Mouse (Mus musculus): Measurements from ENCODE around the gene Hmga2.

The Hmga2 gene

DNA sequence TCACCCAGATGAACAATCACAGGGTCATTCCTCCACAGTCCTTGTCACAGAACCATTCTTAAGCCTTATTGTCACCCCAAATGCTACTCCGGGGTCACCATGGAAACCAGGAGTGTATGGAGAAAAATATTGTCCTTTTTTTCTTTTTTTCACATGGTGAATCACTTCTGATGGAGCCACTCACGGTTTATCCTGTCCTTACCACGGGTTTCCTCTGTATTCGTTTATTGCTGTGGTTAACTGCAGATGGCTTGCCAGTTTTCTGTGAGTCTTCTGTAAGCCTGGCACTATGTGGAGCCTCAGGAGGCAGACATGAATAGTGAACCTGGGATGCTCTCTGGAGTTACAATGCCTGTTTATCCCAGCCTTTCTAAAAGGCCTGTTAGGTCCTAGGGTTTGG, 53.4 kb downstream of the Hmga2 start:
- DNase-seq: no peak

DNA sequence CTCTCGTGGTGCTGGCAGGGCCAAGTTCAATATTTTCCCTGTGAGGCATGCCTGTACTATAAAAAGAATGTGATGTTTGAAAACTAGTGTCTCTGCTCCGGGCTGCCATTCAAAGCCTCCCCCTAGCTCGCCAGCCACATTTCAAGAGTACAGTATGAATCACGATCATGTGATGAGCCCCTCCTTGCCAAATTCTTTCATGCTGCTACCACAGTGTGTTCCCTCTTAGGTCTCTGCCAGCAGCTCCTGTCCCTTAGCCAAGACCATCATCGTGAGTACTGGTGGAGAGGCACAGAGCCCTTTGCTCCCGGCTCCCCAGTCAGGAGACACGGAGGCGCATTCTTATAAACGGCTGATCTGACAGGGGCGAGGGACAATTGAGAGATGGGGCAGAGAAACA, 54.2 kb downstream of the Hmga2 start:
- no peak for DNase-seq

DNA sequence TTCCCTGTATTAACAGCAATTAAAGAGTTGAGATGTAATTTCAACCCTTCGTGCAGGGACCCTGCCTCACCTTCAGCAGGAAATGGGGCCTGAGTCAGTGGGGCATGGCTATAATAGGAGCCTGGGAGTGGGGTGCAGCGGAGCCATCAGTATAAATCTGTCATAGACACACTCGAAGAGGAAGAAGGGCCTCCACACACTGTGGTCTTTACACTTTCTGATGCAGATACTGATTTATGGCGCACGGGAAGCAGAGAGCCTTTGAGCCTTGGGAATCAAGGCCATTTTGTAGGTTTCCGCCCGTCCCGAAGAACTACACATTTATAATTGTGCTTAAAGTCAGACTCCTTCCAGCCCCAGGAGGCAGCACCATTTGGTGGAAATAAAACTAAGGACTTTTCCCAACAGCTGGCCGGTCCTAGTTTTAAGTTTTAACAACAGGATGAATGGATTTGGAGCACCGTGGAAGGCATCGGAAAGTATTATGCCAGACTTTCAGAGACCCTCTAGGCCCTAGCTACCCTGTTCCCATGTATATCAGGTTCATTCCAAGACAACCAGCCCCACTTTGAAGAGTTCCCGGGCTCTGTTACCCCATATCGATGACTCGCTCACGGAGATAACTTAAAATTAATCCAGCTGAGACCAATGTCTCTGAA, 55.2 kb downstream of the Hmga2 start:
- DNase-seq: no peak

GRCm38 (mm10) chr10:120418738-120419523, 57.3 kb downstream of the Hmga2 start:
- DNase-seq: no peak

DNA sequence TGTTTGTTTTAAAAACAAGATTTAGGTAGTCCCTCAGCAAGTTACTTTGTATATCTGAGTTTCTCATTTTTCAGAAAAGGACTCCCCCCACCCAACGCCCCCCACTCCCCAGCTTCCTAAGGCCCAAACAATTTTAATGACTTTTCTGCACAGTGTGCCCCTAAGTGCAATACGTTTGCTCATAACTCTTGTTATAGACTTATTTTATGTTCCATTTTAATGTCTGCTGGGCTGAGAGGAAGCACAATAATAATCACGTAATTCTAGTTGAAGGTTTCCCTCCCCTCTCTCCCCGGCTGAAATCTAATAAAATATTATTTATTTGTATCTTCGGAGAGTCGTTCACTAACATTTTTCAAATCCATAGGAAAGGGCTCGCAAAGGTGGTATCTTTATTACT, 58.1 kb downstream of the Hmga2 start:
- DNase-seq: no peak

GRCm38 (mm10) chr10:120417488-120418118, 58.7 kb downstream of the Hmga2 start:
- no peak for DNase-seq

DNA sequence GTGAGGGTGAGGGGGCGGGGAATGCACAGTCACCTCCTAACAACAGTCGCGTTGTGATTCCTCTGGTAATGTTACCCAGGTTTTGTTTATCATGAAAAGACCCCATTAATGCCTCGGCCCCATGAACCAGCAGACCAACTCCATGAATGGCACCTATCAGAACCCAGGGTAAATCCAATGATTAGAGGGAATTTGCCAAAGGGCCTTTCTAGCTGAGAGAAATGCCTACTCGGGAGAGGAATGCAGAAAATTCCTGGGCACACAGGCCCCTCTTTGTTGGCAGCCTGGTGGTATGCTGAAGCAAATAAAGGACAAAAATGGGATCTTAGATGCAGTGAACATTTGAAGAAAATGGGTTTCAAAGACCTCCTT, 59.2 kb downstream of the Hmga2 start:
- no peak for DNase-seq

GRCm38 (mm10) chr10:120416628-120417027, 59.6 kb downstream of the Hmga2 start:
- DNase-seq: no peak

- DNase-seq: no peak
Measured at GRCm38 (mm10) chr10:120412215-120412614, 64.1 kb downstream of the Hmga2 start.

DNA sequence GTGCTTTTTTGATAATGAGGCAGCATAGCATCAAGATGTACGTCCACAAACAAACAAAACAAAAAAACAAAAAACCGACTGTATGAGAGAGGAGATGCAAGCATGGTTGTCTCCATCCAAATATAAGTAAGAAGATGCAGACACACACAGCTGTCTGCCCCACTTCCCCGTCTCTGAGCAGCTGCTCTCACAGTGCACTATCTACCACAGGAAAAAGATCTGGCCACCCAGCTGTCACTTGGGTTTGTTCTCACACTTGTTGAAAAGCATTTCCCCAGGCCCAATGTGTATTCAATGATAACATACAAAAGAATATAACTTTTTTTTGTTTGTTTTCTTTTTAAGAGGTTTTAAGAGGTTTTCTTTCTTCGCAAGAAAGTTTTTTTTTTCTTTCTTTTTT, 65.3 kb downstream of the Hmga2 start:
- DNase-seq: peak; percentile 33

- DNase-seq: no peak
Measured at GRCm38 (mm10) chr10:120409131-120409530, 67.1 kb downstream of the Hmga2 start.

- no peak for DNase-seq
Measured at GRCm38 (mm10) chr10:120407230-120407629, 69.0 kb downstream of the Hmga2 start.

- DNase-seq: no peak
Measured at GRCm38 (mm10) chr10:120406038-120406437, 70.2 kb downstream of the Hmga2 start.

DNA sequence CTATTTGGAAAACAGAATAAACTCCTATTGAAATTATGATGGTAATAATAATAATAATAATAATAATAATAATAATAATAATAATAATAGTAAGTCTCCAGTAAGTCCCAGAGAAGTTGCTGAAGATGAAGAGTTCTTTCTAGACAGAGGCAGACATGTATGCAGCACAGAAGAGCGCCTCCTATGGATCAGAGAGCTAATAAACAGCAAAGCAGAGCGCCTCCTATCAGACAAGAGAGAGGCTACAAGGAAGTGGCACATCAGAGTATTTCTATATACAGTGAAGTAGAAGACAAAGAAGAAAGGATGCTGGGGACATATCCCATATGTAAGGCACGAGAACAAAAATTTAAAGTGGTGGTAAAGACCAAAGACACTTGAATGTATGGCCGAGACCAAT, 70.9 kb downstream of the Hmga2 start:
- DNase-seq: no peak

GRCm38 (mm10) chr10:120402966-120403365, 73.3 kb downstream of the Hmga2 start:
- no peak for DNase-seq

GRCm38 (mm10) chr10:120401787-120402186, 74.5 kb downstream of the Hmga2 start:
- DNase-seq: no peak

DNA sequence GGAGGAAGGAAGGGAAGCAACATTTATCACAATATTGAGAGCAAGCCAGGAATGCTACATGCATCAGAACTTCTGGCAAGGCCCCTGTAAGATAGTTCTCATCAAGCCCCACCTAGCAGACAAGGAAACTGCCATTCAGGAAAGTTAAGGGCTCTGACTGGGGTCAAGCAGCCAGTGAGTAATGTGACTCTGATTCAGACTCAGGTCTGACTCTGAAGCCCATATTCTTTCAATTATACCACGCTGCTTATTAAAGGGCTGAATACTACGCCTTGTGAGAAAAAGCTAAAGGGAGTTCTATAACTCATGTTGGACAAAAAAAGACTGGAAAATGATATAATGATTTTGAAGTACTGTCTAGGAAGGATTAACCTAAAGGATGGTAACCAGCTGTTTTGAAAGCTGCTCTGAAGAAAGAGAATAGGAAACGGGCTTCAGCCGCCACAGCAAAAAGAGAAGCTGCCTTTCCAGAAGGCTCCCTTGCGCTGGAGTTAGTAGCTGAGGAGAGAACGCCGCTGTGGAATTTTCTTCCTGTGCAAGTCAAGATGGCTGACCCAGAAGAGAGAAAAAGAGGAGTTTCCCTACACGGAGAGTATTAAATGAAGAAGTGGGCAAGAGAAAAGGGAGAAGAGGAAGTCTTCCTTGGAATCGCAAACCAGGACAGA, 76.3 kb downstream of the Hmga2 start:
- no peak for DNase-seq

- DNase-seq: no peak
Measured at GRCm38 (mm10) chr10:120398745-120399144, 77.5 kb downstream of the Hmga2 start.

DNA sequence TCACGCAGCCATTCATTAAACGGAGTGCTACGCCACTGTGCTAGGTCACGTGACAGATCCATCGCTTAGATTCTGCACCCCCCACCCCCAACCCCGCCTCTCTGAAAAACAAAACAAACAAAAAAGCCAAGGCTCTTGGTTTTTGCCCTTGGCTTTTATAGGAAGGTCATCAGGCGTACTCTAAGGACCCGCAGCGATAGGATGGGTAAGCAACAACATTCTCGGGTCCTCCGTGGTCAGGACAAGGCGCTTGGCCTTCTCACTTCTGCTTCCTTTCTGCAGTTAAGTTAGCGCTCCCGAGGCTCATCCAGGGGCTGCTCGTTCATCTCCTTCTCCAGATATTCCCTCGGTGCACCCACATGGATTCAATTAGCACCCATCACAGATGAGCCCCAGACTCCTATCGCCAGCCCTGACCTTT, 79.0 kb downstream of the Hmga2 start:
- DNase-seq: no peak

GRCm38 (mm10) chr10:120395550-120395949, 80.7 kb downstream of the Hmga2 start:
- DNase-seq: no peak

- no peak for DNase-seq
Measured at GRCm38 (mm10) chr10:120394740-120395139, 81.5 kb downstream of the Hmga2 start.

DNA sequence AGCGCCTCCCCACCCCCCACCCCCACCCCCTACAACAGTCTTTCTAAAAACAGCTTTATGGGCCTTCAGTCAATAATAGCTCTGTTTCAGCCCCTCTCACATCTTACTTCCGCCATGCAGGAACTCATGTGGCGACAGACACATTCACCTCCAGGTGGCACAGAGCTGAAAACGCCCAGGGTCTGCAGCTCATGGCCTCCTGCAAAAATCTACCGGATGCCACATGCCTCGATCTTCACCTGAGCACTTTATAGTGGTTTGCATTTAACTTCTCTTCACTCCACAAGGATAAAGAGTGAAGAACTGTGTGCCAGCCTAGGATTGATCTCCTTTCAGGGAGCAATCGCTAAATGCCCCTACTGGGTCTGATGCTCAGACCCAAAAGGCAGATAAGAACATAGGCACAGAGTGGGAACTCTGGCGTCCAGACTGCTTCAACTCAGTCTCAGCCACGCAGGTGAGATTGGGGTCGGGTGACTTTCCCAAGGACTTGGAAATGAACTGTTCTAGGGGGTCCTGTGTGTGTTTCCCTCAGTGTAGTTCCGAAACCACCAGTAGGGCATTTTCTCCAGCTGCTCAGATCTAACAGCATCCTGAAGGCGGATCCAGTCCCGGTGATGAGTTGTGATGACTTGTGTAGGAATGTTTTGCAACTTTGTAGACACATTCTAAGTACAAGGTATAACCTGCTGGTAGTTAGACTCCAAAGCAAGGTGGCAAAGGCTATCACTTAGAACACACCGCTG, 84.1 kb downstream of the Hmga2 start:
- peak; percentile 17 for DNase-seq

Data from thymus, postnatal 14 days (tissue).